Mouse (Mus musculus) bone marrow, adult 2 months (tissue): ENCODE measurements at regions not wholly inside any gene's neighbourhood (a gene's known extent, or its start where the extent isn't known, plus 50 kb on each side); places are given as distances from the start of the nearest gene placed in this dataset.

ENCODE experiments used
- CTCF ChIP-seq: fragments of 200-500 bp; IDR thresholded peaks from 2 replicates; pipeline ENCODE4 v1.5.1; 2011; ENCODE audit warnings: low read length, control low read depth; ENCODE audit not compliant: control insufficient read depth, insufficient read depth
- POLR2A ChIP-seq: fragments of 200-500 bp; IDR thresholded peaks from 2 replicates; pipeline ENCODE4 v1.6.1; 2011; ENCODE audit warnings: low read depth, mild to moderate bottlenecking, control low read depth, low read length, borderline replicate concordance; ENCODE audit not compliant: control insufficient read depth

DNA sequence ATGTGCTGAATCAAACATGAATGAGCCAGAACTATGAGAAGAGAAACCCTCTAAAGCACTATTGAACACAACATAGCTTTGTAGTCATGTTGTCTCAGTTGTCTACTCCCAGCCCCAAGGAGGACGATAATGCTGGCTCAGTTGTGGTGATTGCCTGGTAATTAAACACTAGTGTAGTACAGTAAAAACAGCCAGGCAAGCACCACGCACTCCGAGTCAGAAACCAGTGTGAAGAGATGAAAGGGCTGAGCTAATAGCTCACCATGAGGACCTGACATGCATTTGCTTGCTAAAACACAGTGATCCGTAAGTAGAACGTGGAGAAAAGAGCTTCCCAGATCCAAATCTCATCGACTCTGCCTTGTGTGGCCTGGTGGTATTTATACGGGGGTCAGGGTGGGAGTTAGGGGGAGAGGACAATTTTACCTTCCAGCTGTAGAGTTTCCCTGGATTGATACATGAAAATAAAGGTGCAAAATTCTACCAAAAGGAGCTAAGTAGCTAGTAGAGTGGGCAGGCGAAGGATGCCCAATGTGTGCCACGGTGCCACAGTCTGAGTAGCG lies 80.0 kb upstream of the Otx2 start:
- TF ChIP-seq POLR2A (no peak), CTCF (no peak)
